Mouse (Mus musculus) liver, embryonic 14.5 days (tissue): ENCODE measurements around the gene Gm20422.

Source experiments
- CTCF ChIP-seq: IDR thresholded peaks from 2 replicates; pipeline ENCODE4 v1.5.1; 2016; ENCODE audit warnings: antibody characterized with exemption, low read depth, control low read depth
- EP300 ChIP-seq: IDR thresholded peaks from 2 replicates; pipeline ENCODE4 v1.6.1; 2016; ENCODE audit warnings: antibody characterized with exemption, low read depth

DNA sequence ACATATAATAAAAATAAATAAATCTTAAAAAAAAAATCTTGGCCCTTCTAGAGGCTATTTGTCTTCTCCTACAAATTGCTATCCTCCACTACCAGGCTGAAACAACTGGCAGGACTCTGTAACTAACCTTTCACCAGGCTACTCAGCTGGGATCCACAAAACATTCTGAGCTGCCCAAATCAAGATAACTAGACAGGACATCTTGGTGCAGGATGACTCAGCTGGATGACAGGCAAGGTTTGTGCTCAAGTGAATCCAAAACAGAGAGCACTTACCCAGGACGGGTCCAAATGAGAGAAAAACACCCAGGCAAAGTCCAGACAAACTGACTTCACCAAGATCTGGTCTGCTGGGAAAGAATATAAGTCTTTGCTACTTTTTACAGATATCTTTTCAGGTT lies 39.2 kb downstream of the Gm20422 start:
- TF ChIP-seq CTCF = no peak
- no peak for TF ChIP-seq EP300
